Mouse (Mus musculus) MEL (cell line): Measurements from ENCODE around the gene Erc2. TPM values are rescaled to one million over a fixed set of nuclear protein-coding genes. Genes with fewer than 3 reads are reported as not detected.

ENCODE experiments used
- DNase-seq: peaks from one replicate; pipeline ENCODE4 v3.0.0; 2011; ENCODE audit warnings: low read depth, low spot score
- H3K27ac ChIP-seq: 2 replicates; pipeline ENCODE4 v1.5.1; 2012; ENCODE audit warnings: low read depth, mild to moderate bottlenecking, control low read depth, low read length, moderate library complexity; ENCODE audit not compliant: control insufficient read depth
- H3K27me3 ChIP-seq, 2 experiments: fragments of 150-350 bp in 1 of 2; sonication (generic) in 1 of 2; 2 replicates each; pipeline ENCODE4 v1.6.1; 2012; ENCODE audit warnings: low read length in 2 of 2, mild to moderate bottlenecking in 2 of 2, improper control_type of control experiment in 1 of 2, moderate library complexity in 1 of 2; ENCODE audit not compliant: insufficient read depth in 2 of 2, control insufficient read depth in 1 of 2
- H3K36me3 ChIP-seq, 2 experiments: 2 replicates each; pipeline ENCODE4 v1.6.1; 2012 to 2014; ENCODE audit warnings: low read length in 2 of 2, improper control_type of control experiment in 1 of 2, inconsistent platforms in 1 of 2, mild to moderate bottlenecking in 1 of 2; ENCODE audit not compliant: insufficient read depth in 2 of 2, control insufficient read depth in 1 of 2
- H3K4me1 ChIP-seq, 2 experiments: fragments of 150-350 bp in 1 of 2; sonication (generic) in 1 of 2; 2 replicates each; pipeline ENCODE4 v1.6.1; 2012; ENCODE audit warnings: low read length in 2 of 2, improper control_type of control experiment in 1 of 2, mild to moderate bottlenecking in 1 of 2; ENCODE audit not compliant: insufficient read depth in 2 of 2, control insufficient read depth in 1 of 2
- H3K4me3 ChIP-seq, 2 experiments: fragments of 150-350 bp in 1 of 2; sonication (generic) in 1 of 2; 2 replicates each; pipeline ENCODE4 v1.5.1; 2012; ENCODE audit warnings: low read depth in 2 of 2, low read length in 2 of 2, mild to moderate bottlenecking in 2 of 2, moderate library complexity in 2 of 2, control low read depth in 1 of 2, improper control_type of control experiment in 1 of 2; ENCODE audit not compliant: control insufficient read depth in 1 of 2, insufficient read depth in 1 of 2
- H3K79me2 ChIP-seq: 2 replicates; pipeline ENCODE4 v1.6.1; 2012; ENCODE audit warnings: mild to moderate bottlenecking, low read length, moderate library complexity; ENCODE audit not compliant: control insufficient read depth, poor library complexity, insufficient read depth
- H3K9ac ChIP-seq: 2 replicates; pipeline ENCODE4 v1.6.1; 2012; ENCODE audit warnings: low read depth, mild to moderate bottlenecking, control low read depth, low read length, moderate library complexity; ENCODE audit not compliant: control insufficient read depth, poor library complexity, severe bottlenecking
- H3K9me3 ChIP-seq: fragments of 150-350 bp; sonication (generic); replicated peaks from 2 replicates; pipeline ENCODE4 v1.6.1; 2012; ENCODE audit warnings: mild to moderate bottlenecking, low read length, improper control_type of control experiment, moderate library complexity; ENCODE audit not compliant: insufficient read depth
- CTCF ChIP-seq, 3 experiments: IDR thresholded peaks in 2 of 3; conservative IDR thresholded peaks in 1 of 3; 2 replicates each; pipeline ENCODE4 v1.5.1; 2011 to 2012; ENCODE audit warnings: low read length in 3 of 3, low read depth in 2 of 3, mild to moderate bottlenecking in 2 of 3, improper control_type of control experiment in 1 of 3, inconsistent platforms in 1 of 3, mixed read lengths in 1 of 3, moderate library complexity in 1 of 3; ENCODE audit not compliant: control insufficient read depth in 1 of 3, insufficient read depth in 1 of 3, poor library complexity in 1 of 3, severe bottlenecking in 1 of 3
- ELF1 ChIP-seq: IDR thresholded peaks from 2 replicates; pipeline ENCODE4 v1.6.1; 2014; ENCODE audit warnings: low read depth, mild to moderate bottlenecking, inconsistent platforms, low read length, improper control_type of control experiment, moderate library complexity
- ETS1 ChIP-seq: IDR thresholded peaks from 2 replicates; pipeline ENCODE4 v1.6.1; 2012; ENCODE audit warnings: low read depth, mild to moderate bottlenecking, inconsistent platforms, low read length, improper control_type of control experiment, moderate library complexity
- GABPA ChIP-seq: IDR thresholded peaks from 2 replicates; pipeline ENCODE4 v1.6.1; 2012; ENCODE audit warnings: low read depth, mild to moderate bottlenecking, inconsistent platforms, low read length, improper control_type of control experiment, moderate library complexity
- GATA1 ChIP-seq: IDR thresholded peaks from 2 replicates; pipeline ENCODE4 v1.6.1; 2011; ENCODE audit warnings: low read depth, low read length, improper control_type of control experiment
- HCFC1 ChIP-seq: IDR thresholded peaks from 2 replicates; pipeline ENCODE4 v1.6.1; 2012; ENCODE audit warnings: low read depth, mild to moderate bottlenecking, inconsistent platforms, low read length, improper control_type of control experiment, moderate library complexity
- MAX ChIP-seq: IDR thresholded peaks from 2 replicates; pipeline ENCODE4 v1.6.1; 2011; ENCODE audit warnings: low read length, improper control_type of control experiment
- MEF2A ChIP-seq: IDR thresholded peaks from 2 replicates; pipeline ENCODE4 v1.6.1; 2014; ENCODE audit warnings: low read depth, mild to moderate bottlenecking, inconsistent platforms, low read length, improper control_type of control experiment; ENCODE audit not compliant: poor library complexity, insufficient replicate concordance, severe bottlenecking; ENCODE audit errors: extremely low read depth
- MXI1 ChIP-seq: IDR thresholded peaks from 2 replicates; pipeline ENCODE4 v1.6.1; 2011; ENCODE audit warnings: mild to moderate bottlenecking, low read depth, low read length, improper control_type of control experiment
- NRF1 ChIP-seq: IDR thresholded peaks from 2 replicates; pipeline ENCODE4 v1.6.1; 2014; ENCODE audit warnings: low read depth, mild to moderate bottlenecking, inconsistent platforms, low read length, improper control_type of control experiment, moderate library complexity; ENCODE audit not compliant: poor library complexity, insufficient read depth, severe bottlenecking
- POLR2A ChIP-seq, 2 experiments: IDR thresholded peaks; 2 replicates each; pipeline ENCODE4 v1.6.1; 2011 to 2012; ENCODE audit warnings: low read length in 2 of 2, mild to moderate bottlenecking in 2 of 2, control low read depth in 1 of 2, improper control_type of control experiment in 1 of 2, low read depth in 1 of 2, moderate library complexity in 1 of 2; ENCODE audit not compliant: control insufficient read depth in 1 of 2, insufficient read depth in 1 of 2, poor library complexity in 1 of 2
- RAD21 ChIP-seq: IDR thresholded peaks from 2 replicates; pipeline ENCODE4 v1.6.1; 2011; ENCODE audit warnings: mild to moderate bottlenecking, low read depth, low read length, improper control_type of control experiment
- TAL1 ChIP-seq: IDR thresholded peaks from 2 replicates; pipeline ENCODE4 v1.6.1; 2012; ENCODE audit warnings: mild to moderate bottlenecking, inconsistent platforms, low read length, moderate library complexity, mixed read lengths
- TBP ChIP-seq: IDR thresholded peaks from 2 replicates; pipeline ENCODE4 v1.8.0; 2011; ENCODE audit warnings: low read depth, low read length, improper control_type of control experiment
- UBTF ChIP-seq: IDR thresholded peaks from 2 replicates; pipeline ENCODE4 v1.6.1; 2012; ENCODE audit warnings: low read depth, mild to moderate bottlenecking, inconsistent platforms, low read length, improper control_type of control experiment, moderate library complexity, borderline replicate concordance; ENCODE audit not compliant: insufficient read depth
- USF2 ChIP-seq, 2 experiments: IDR thresholded peaks; 2 replicates each; pipeline ENCODE4 v1.6.1; 2011 to 2012; ENCODE audit warnings: improper control_type of control experiment in 2 of 2, low read length in 2 of 2, borderline replicate concordance in 1 of 2, inconsistent platforms in 1 of 2, low read depth in 1 of 2, mild to moderate bottlenecking in 1 of 2; ENCODE audit not compliant: insufficient read depth in 1 of 2
- polyA plus RNA-seq, 2 experiments: library from polyadenylated mRNA; stranded (reverse) in 1 of 2; unstranded in 1 of 2; fragments of >175 nt in 1 of 2; fragments of >200 nt in 1 of 2; gene quantifications; 2 replicates each; pipeline versions ENCODE4 v1.2.1 to v1.2.4; 2012; ENCODE audit warnings: low replicate concordance in 2 of 2, low read depth in 1 of 2; ENCODE audit not compliant: insufficient read length in 2 of 2, insufficient read depth in 1 of 2, missing spikeins in 1 of 2
- total RNA-seq: library from RNA; depleted of rRNA; stranded (reverse); fragments of 300-350 nt; gene quantifications from 2 replicates; pipeline ENCODE4 v1.2.3, GENCODE M21; 2012

The Erc2 gene
- total and polyA plus RNA-seq, 3 experiments, result not detected

DNA sequence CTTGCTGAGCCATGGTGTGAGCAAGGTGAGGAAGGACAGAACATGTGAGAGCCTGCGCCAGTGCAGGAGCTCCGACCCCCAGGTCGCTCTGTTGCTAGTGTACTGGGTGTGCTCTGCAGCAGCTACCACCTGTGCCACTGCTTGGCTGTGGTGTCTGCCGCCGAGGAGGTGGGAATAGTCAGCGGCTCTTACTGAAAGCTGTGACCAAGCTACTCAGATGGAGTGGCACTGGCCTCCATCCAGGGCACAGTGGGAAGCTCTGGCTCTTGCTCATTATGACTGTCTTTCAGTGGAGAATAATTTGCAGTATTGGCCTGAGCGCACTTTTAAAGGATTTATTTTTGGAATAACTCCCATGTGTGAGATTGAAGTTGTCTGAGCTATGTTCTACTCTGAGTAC is 73.6 kb downstream of the Erc2 start:
- Histone ChIP-seq H3K4me1 (no peaks in the 10 kb centered on the region), H3K79me2 (no peaks in the 10 kb centered on the region)
- DNase-seq, result no peak

DNA sequence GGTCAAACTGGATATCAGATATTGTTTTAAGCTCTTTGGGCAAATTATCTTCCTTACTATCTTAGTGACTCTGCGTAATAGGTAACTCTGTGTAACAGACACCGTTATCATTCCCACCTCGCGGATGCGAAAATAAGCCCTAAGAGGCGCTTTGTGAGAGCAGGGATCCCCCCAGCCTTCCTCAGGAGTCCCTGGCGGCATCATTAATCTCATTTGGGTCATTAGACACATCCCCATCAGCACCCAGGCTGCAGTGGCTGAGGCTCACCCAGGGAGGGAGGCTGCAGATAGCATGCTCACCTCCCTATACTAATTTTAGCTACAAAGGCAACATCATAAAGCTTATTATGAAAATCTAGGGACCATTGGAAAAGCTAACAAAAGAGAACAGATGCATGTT is 95.1 kb downstream of the Erc2 start:
- TF ChIP-seq MXI1 (no peak), ETS1 (no peak), POLR2A (IDR thresholded peaks at IDR 0.05; ENCODE audit: control insufficient read depth in 1 of 2, insufficient read depth in 1 of 2, low read depth in 1 of 2, low read length in 2 of 2, poor library complexity in 1 of 2) (no peak), MEF2A (no peak), MAX (no peak), USF2 (IDR thresholded peaks at IDR 0.05; ENCODE audit: borderline replicate concordance in 1 of 2, insufficient read depth in 1 of 2, low read depth in 1 of 2, low read length in 2 of 2) (no peak), NRF1 (no peak), CTCF (IDR thresholded peaks at IDR 0.05 in 2 of 3, conservative IDR thresholded peaks at IDR 0.05 in 1 of 3; ENCODE audit: control insufficient read depth in 1 of 3, insufficient read depth in 1 of 3, low read depth in 2 of 3, low read length in 3 of 3, poor library complexity in 1 of 3, severe bottlenecking in 1 of 3) (no peak), TAL1 (no peak), TBP (no peak), ELF1 (no peak), GATA1 (no peak), RAD21 (no peak)
- Histone ChIP-seq H3K27me3 (peaks cover 0 to 2% of the 10 kb centered on the region in 2 experiments; a peak in 1 of 4 replicates), H3K27ac (no peak overlapping the region), H3K9ac (no peak overlapping the region), H3K36me3 (no peaks in the 10 kb centered on the region), H3K4me1 (no peaks in the 10 kb centered on the region), H3K9me3 (no peaks in the 10 kb centered on the region), H3K4me3 (no peak overlapping the region), H3K79me2 (no peaks in the 10 kb centered on the region)
- no peak for DNase-seq

More for the DNA sequence above, 73.6 kb downstream of the Erc2 start:
- no peaks in the 10 kb centered on the region for H3K9me3 ChIP-seq
- no peaks in the 10 kb centered on the region for H3K27me3 ChIP-seq
- no peak overlapping the region for H3K27ac ChIP-seq
- no peak overlapping the region for H3K4me3 ChIP-seq
- H3K9ac ChIP-seq, result no peak overlapping the region
- TF ChIP-seq CTCF (IDR thresholded peaks at IDR 0.05 in 2 of 3, conservative IDR thresholded peaks at IDR 0.05 in 1 of 3; ENCODE audit: control insufficient read depth in 1 of 3, insufficient read depth in 1 of 3, low read depth in 2 of 3, low read length in 3 of 3, poor library complexity in 1 of 3, severe bottlenecking in 1 of 3), result no peak
- TF ChIP-seq HCFC1, result no peak
- TF ChIP-seq UBTF, result no peak
- TF ChIP-seq GABPA, result no peak
- H3K36me3 ChIP-seq, result no peaks in the 10 kb centered on the region; a peak in 1 of 4 replicates
